Mouse (Mus musculus): ENCODE measurements around the gene Rgl3.

Rgl3 gene

DNA sequence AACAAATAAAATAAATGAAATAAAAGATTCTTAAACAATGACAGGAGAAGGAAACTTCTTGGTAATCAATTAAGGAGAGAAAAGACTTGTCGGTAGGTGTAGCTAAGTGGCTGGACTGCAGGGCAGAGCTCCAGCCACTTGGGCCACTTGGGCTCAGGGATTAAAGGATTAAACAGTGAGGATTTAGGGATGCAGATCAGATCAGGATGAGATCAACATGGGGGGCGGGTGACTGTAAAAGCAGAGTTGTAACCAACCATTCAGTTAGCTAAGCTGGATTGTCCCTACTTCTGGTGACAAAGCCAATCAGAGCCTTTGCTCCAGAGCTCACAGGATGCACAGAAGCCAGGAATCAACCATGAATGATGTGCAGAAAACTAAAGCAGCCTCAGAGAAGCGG lies 5.3 kb downstream of the Rgl3 start:
- no peak for DNase-seq (ENCODE audit: low spot score in 2 of 2)

DNA sequence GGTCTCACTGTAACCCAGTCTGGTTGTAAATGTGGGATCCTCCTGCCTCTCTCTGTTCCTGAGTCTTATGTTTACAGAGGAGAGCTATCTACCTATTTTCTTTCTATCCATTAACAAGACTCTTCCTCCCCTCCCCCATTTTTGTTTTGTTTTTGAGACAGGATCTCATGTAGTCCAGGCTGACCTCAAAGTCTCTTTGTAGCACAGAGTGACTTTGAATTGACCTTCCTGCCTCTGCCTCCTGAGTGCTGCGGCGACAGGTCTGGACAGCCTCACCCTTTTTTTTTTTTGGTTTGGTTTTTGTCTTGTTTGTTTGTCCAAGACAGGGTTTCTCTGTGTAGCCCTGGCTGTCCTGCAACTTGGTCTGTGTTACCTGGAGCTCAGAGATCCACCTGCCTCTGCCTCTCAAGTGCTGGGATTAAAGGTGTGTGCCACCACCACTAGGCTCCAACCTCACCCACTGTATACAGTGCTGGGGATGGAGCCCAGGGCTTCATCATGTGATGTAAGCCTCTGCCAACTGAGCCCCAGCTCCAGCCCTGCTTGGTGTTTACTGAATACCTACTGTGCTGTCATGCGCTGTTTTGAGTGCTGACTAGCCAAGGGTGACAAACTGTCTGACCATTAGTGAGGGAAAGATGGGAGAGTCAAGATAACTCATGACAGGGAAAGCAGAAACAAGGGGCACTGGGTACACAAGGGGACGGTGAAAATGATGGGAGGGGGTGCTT lies 10.7 kb downstream of the Rgl3 start:
- DNase-seq (ENCODE audit: low spot score in 2 of 2) = no peak

DNA sequence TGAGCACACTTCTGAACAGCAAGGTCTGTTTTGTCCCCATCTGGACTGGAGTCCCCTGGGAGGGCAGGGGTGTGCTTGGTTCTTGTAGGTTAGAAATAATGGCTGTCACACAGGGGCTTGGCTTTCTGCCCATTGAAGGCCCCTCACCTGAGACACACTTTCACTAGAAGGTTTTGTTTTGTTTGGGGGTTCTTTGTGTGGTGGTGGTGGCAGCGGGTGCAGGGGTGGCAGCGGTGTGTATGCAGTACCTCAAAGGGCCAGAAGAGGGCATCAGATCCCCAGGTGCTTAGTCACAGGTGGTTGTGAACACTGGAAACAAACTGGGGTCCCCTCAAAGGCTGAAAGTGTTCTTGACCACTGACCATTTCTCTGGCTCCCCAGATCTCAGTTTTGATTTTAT lies 11.3 kb downstream of the Rgl3 start:
- no peak for DNase-seq (ENCODE audit: low spot score in 2 of 2)

DNA sequence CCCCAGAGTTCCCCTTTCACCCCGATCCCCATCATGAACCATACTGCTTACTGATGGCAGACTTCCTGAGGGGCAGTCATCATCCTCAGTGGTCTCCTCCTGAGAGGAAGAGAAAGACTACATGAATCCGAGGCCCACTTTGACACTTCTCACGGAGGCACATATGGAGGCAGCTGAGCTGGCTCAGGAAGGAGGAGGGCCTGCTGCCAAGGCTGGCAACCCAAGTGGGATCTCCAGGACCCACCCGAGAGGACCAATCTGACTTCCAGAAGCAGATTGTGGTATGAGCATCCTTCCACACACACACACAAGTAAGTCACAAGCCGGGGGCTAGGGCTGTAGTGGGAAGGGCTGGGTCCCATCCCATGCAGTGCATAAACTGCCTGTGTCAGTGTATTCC lies 11.9 kb downstream of the Rgl3 start:
- DNase-seq (ENCODE audit: low spot score in 2 of 2) = no peak

GRCm38 (mm10) chr9:21976626-21977175 lies 12.5 kb downstream of the Rgl3 start:
- DNase-seq (ENCODE audit: low spot score in 2 of 2) = no peak

DNA sequence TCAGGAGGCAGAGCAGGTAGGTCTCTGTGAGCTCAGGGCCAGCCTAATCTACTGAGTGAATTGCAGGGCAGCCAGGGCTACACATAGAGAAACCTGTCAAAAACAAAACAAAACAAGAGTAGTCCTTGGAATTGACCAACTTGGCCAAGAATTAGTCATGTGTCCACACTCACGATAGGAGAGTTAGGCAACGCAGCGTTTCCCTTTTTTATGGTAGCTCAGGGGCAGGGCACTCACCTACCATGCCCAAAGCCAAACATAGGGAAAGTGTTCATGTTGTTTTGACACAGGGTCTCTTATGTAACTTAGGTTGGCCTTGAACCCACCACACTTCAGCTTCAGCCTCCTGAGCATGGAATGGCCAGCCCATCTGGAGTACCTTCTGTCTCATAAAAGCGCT lies 19.9 kb downstream of the Rgl3 start:
- DNase-seq (ENCODE audit: low spot score in 2 of 2) = no peak

- no peak for DNase-seq (ENCODE audit: low spot score in 2 of 2)
Measured at GRCm38 (mm10) chr9:21968883-21969282, 20.4 kb downstream of the Rgl3 start.

GRCm38 (mm10) chr9:21963417-21963816 lies 25.8 kb downstream of the Rgl3 start, which contains the start of gene Epor:
Gene Epor, minus strand, starts transcription at chr9:21963506.
- DNase-seq (ENCODE audit: low spot score in 2 of 2) = no peak

GRCm38 (mm10) chr9:21962416-21963059 lies 26.7 kb downstream of the Rgl3 start:
- peak; percentile 77 to 84 for DNase-seq (ENCODE audit: low spot score in 2 of 2)

- DNase-seq (ENCODE audit: low spot score in 2 of 2) = no peak
Measured at GRCm38 (mm10) chr9:21962010-21962409, 27.2 kb downstream of the Rgl3 start.

- no peak for DNase-seq (ENCODE audit: low spot score in 2 of 2)
Measured at GRCm38 (mm10) chr9:21961366-21961980, 27.8 kb downstream of the Rgl3 start.

DNA sequence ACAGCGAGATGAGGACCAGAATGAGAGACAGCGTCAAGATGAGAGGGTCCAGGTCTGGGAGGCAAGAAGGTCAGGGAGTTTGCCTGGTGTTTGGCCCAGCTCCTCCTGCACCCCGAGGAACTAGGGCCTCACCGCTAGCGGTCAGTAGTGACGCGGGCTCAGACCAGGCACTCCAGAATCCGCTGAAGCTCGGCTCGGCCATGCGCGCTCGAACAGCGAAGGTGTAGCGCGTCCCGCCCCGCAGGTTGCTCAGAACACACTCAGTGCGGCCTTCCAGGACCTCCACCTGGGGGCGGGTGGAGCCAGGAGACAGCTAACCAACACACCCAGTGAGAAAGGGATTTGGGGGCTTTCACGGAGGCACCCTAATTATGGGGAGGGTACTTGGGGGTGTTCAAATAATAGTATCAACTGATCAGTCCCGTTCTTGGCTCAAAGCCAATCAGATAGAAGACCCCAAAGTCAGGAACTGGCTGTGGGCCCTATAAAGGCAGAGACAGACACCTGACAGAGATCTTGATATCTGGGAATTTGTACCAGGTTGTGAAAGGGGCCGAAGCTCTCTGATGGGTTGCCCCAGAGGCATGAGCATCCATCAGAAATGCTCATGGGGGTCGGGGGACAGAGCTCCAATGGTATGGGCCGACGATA lies 28.6 kb downstream of the Rgl3 start:
- no peak for DNase-seq (ENCODE audit: low spot score in 2 of 2)

DNA sequence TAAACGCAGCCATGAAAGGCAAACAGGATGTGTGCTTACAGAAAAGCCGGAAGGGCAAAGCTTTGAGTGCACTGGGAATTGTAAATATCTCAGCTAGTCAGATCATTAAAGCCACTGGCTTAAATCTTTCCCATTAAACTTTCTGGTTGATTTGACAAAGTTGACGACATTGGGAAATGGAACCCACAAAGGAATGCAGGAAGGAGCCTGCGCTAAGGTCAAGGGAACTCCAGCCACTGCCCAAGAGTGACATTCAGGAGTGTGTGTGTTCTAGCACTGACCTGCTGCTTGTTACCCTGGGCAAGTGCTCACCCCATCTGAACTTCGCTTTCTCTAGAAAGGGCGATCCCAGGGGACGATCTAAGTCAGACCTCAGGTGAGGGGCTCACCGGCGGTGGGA lies 29.1 kb downstream of the Rgl3 start:
- no peak for DNase-seq (ENCODE audit: low spot score in 2 of 2)

- DNase-seq (ENCODE audit: low spot score in 2 of 2) = no peak
Measured at GRCm38 (mm10) chr9:21959244-21959643, 30.0 kb downstream of the Rgl3 start.

GRCm38 (mm10) chr9:21958372-21958771 lies 30.9 kb downstream of the Rgl3 start:
- DNase-seq (ENCODE audit: low spot score in 2 of 2) = no peak

- DNase-seq (ENCODE audit: low spot score in 2 of 2) = peak; percentile 100
Measured at GRCm38 (mm10) chr9:21955570-21956281, 33.5 kb downstream of the Rgl3 start, which contains the start of gene Swsap1. Gene Swsap1, plus strand, starts transcription at chr9:21955755.

- peak in 1 of 2 experiments; percentile 66 for DNase-seq (ENCODE audit: low spot score in 2 of 2)
Measured at GRCm38 (mm10) chr9:21955225-21955569, 34.0 kb downstream of the Rgl3 start.

- DNase-seq (ENCODE audit: low spot score in 2 of 2) = no peak
Measured at GRCm38 (mm10) chr9:21954635-21955034, 34.6 kb downstream of the Rgl3 start.

- DNase-seq (ENCODE audit: low spot score in 2 of 2) = peak; percentile 76 to 77
Measured at GRCm38 (mm10) chr9:21953600-21953999, 35.6 kb downstream of the Rgl3 start.

DNA sequence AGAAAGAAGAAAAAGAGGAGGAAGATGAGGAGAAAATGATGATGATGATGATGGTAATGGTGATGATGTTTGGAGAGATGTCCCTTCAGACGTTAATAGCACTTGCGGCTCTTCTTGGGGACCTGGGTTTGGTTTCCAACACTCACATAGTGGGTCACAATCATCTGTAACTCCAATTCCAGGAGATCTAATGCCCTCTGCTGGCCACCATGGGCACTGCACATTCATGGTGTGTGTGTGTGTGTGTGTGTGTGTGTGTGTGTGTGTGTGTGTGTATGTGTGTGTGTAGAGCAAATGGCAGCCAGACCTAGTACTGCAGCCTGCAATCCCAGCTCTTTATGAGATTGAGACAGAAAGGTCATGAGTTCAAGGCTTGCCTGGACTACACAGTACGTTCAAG lies 37.3 kb downstream of the Rgl3 start:
- no peak for DNase-seq (ENCODE audit: low spot score in 2 of 2)

GRCm38 (mm10) chr9:21950322-21950721 lies 38.9 kb downstream of the Rgl3 start:
- DNase-seq (ENCODE audit: low spot score in 2 of 2) = no peak

- DNase-seq (ENCODE audit: low spot score in 2 of 2) = no peak
Measured at GRCm38 (mm10) chr9:21948790-21949189, 40.5 kb downstream of the Rgl3 start.

All from right cerebral cortex, adult 2 months (tissue).